Comparison of ENCODE assay signal across 10 mouse cellular contexts in genomic region chr9:60819340-60819739, GRCm38 (mm10). TPM values are rescaled to one million over a fixed set of nuclear protein-coding genes. Genes with fewer than 3 reads are reported as not detected.
A peak's percentile ranks its signal among the peaks of the same experiment; 100 is the strongest.
DNase-seq lines count a peak whose midpoint lies in the region; ATAC-seq and TF ChIP-seq lines count a peak whose summit lies in the region.
"Had no signal": no experiment of that assay in that cellular context is flagged by ENCODE, and none has a peak within 500 bp of the region (broad histone marks: within the 10 kb centered on the region; RNA-seq: fewer than 3 reads in every experiment).

No protein-coding gene starts in this region.

- no peak overlapping the region for H3K4me2 ChIP-seq in forebrain, postnatal 0 days (ENCODE audit: low read depth)
- no peak overlapping the region for H3K4me2 ChIP-seq in forebrain, embryonic 16.5 days (ENCODE audit: low read length)
- no peak overlapping the region for H3K4me2 ChIP-seq in liver, embryonic 11.5 days
- no peak overlapping the region for H3K4me2 ChIP-seq in embryonic facial prominence, embryonic 14.5 days (ENCODE audit: low read depth, low read length)
- H3K4me2 ChIP-seq: limb, embryonic 15.5 days had no signal

- 11% methylated on average over 1 of the region's 1 CpGs for WGBS in forebrain, postnatal 0 days
- WGBS in forebrain, embryonic 16.5 days = 10% methylated on average over 1 of the region's 1 CpGs
- 13% methylated on average over 1 of the region's 1 CpGs for WGBS in liver, embryonic 11.5 days
- 22% methylated on average over 1 of the region's 1 CpGs for whole genome bisulfite sequencing in embryonic facial prominence, embryonic 14.5 days

- ATAC-seq in forebrain, postnatal 0 days = no peak
- no peak for ATAC-seq in forebrain, embryonic 16.5 days
- ATAC-seq in liver, embryonic 11.5 days (replicated peaks; ENCODE audit: low FRiP score) = no peak
- ATAC-seq in embryonic facial prominence, embryonic 14.5 days (ENCODE audit: low read depth) = no peak
- no peak for ATAC-seq in erythroblast, adult 5-6 weeks (replicated peaks; ENCODE audit: low FRiP score, poor library complexity, severe bottlenecking)
- ATAC-seq: activated CD4-positive, CD25-positive, alpha-beta regulatory T cell, adult 4 months had no signal

- H3K27me3 ChIP-seq in forebrain, postnatal 0 days (ENCODE audit: insufficient read depth, low read length) = no peaks in the 10 kb centered on the region
- H3K27me3 ChIP-seq in forebrain, embryonic 16.5 days (replicated peaks; ENCODE audit: control insufficient read depth, insufficient read depth, low read length) = no peaks in the 10 kb centered on the region
- H3K27me3 ChIP-seq in liver, embryonic 11.5 days (replicated peaks; ENCODE audit: control insufficient read depth, insufficient read depth, low read length) = no peaks in the 10 kb centered on the region
- no peaks in the 10 kb centered on the region for H3K27me3 ChIP-seq in embryonic facial prominence, embryonic 14.5 days (replicated peaks; ENCODE audit: control insufficient read depth, insufficient read depth, low read length)
- H3K27me3 ChIP-seq: limb, embryonic 15.5 days had no signal

- no peak overlapping the region for H3K27ac ChIP-seq in forebrain, postnatal 0 days (ENCODE audit: low read depth, low read length)
- H3K27ac ChIP-seq in forebrain, embryonic 16.5 days (ENCODE audit: low read length) = no peak overlapping the region
- no peak overlapping the region for H3K27ac ChIP-seq in liver, embryonic 11.5 days (ENCODE audit: low read depth, low read length)
- no peak overlapping the region for H3K27ac ChIP-seq in embryonic facial prominence, embryonic 14.5 days (replicated peaks; ENCODE audit: low read depth, low read length)
- H3K27ac ChIP-seq: limb, embryonic 15.5 days had no signal

- peak; percentile 75 for TF ChIP-seq CTCF in forebrain, postnatal 0 days (IDR thresholded peaks at IDR 0.05; ENCODE audit: low read depth)

- H3K4me1 ChIP-seq in forebrain, postnatal 0 days (ENCODE audit: insufficient read depth) = no peaks in the 10 kb centered on the region
- H3K4me1 ChIP-seq in forebrain, embryonic 16.5 days (replicated peaks; ENCODE audit: control insufficient read depth, insufficient read depth, low read length) = no peaks in the 10 kb centered on the region
- peaks cover 4% of the 10 kb centered on the region for H3K4me1 ChIP-seq in liver, embryonic 11.5 days (replicated peaks; ENCODE audit: control insufficient read depth, insufficient read depth, low read length)
- H3K4me1 ChIP-seq in embryonic facial prominence, embryonic 14.5 days (ENCODE audit: control insufficient read depth, insufficient read depth, low read length) = no peaks in the 10 kb centered on the region

- no peaks in the 10 kb centered on the region for H3K9me3 ChIP-seq in forebrain, postnatal 0 days (ENCODE audit: low read length)
- no peaks in the 10 kb centered on the region for H3K9me3 ChIP-seq in forebrain, embryonic 16.5 days (ENCODE audit: control insufficient read depth, low read length)
- no peaks in the 10 kb centered on the region for H3K9me3 ChIP-seq in liver, embryonic 11.5 days (ENCODE audit: control insufficient read depth, low read length)
- H3K9me3 ChIP-seq in embryonic facial prominence, embryonic 14.5 days (ENCODE audit: control insufficient read depth, low read length) = peaks cover 6% of the 10 kb centered on the region; the same call in 1 of the 2 replicates
- H3K9me3 ChIP-seq: limb, embryonic 15.5 days had no signal

- peak; percentile 68 for DNase-seq in forebrain, postnatal 0 days
- DNase-seq in liver = peak; percentile 35
- DNase-seq in liver, embryonic 11.5 days (ENCODE audit: low spot score) = no peak
- peak; percentile 17 for DNase-seq in ES-CJ7 (ENCODE audit: low read depth, low spot score)
- peak; percentile 76 for DNase-seq in embryonic facial prominence, embryonic 14.5 days (ENCODE audit: low spot score)
- DNase-seq in heart, adult 11 months = no peak

- no peak overlapping the region for H3K9ac ChIP-seq in forebrain, postnatal 0 days
- no peak overlapping the region for H3K9ac ChIP-seq in forebrain, embryonic 16.5 days (replicated peaks; ENCODE audit: low read depth, low read length)
- no peak overlapping the region for H3K9ac ChIP-seq in liver, embryonic 11.5 days (ENCODE audit: low read depth, low read length)
- no peak overlapping the region for H3K9ac ChIP-seq in embryonic facial prominence, embryonic 14.5 days (ENCODE audit: low read depth, low read length)
- H3K9ac ChIP-seq: limb, embryonic 15.5 days had no signal

- H3K36me3 ChIP-seq in forebrain, postnatal 0 days (ENCODE audit: insufficient read depth) = no peaks in the 10 kb centered on the region; the same call in 1 of the 2 replicates
- no peaks in the 10 kb centered on the region for H3K36me3 ChIP-seq in forebrain, embryonic 16.5 days (ENCODE audit: control insufficient read depth, insufficient read depth)
- no peaks in the 10 kb centered on the region for H3K36me3 ChIP-seq in liver, embryonic 11.5 days (ENCODE audit: control insufficient read depth, insufficient read depth, low read length)
- H3K36me3 ChIP-seq in embryonic facial prominence, embryonic 14.5 days (ENCODE audit: control insufficient read depth, insufficient read depth, low read length) = no peaks in the 10 kb centered on the region
- H3K36me3 ChIP-seq: limb, embryonic 15.5 days had no signal

- H3K4me3 ChIP-seq in forebrain, postnatal 0 days (ENCODE audit: low read depth, low read length) = no peak overlapping the region
- no peak overlapping the region for H3K4me3 ChIP-seq in forebrain, embryonic 16.5 days (replicated peaks; ENCODE audit: low read length)
- H3K4me3 ChIP-seq in liver, embryonic 11.5 days (ENCODE audit: low read depth, low read length) = no peak overlapping the region
- no peak overlapping the region for H3K4me3 ChIP-seq in embryonic facial prominence, embryonic 14.5 days (ENCODE audit: low read depth, low read length)
- H3K4me3 ChIP-seq: limb, embryonic 15.5 days had no signal

RNA-seq across cellular contexts. Expression of gene Uaca, which starts 25.0 kb away (rescaled TPM):
- total RNA-seq in forebrain, postnatal 0 days (2014; rRNA removed) = 6.2 and 8.9 TPM in 2 replicates
- polyA plus RNA-seq in forebrain, postnatal 0 days (2015; fragmentation: Nextera tagmentation; extraction: Ambion mirVana) = 8.8 and 10.2 TPM in 2 replicates
- 15.0 and 21.2 TPM in 2 replicates for polyA plus RNA-seq in forebrain, embryonic 16.5 days (2015; fragmentation: Nextera tagmentation; extraction: Ambion mirVana)
- 10.0 and 10.3 TPM in 2 replicates for polyA plus RNA-seq in liver, embryonic 11.5 days (2014; fragmentation: Nextera tagmentation; extraction: Ambion mirVana)
- 31.5 and 31.8 TPM in 2 replicates for polyA plus RNA-seq in embryonic facial prominence, embryonic 14.5 days (2014; fragmentation: Nextera tagmentation; extraction: Ambion mirVana)
- total RNA-seq in erythroblast, adult 5-6 weeks (2015; ENCODE audit: low replicate concordance) = not detected in 2 replicates
- not detected in 2 replicates for total RNA-seq in erythroblast, adult 5-6 weeks (2017; ENCODE audit: low replicate concordance)
- polyA plus RNA-seq: activated CD4-positive, CD25-positive, alpha-beta regulatory T cell, adult 4 months had no signal

Comparison
In these comparisons a context has a peak if more than half of its experiments do, and no peak if none do; other contexts are left out.
1. DNase-seq: peak in forebrain, postnatal 0 days (single experiment), liver (single experiment), ES-CJ7 (single experiment) and embryonic facial prominence, embryonic 14.5 days (single experiment); none in liver, embryonic 11.5 days (single experiment) and heart, adult 11 months (single experiment).